Mouse (Mus musculus) forebrain, postnatal 0 days (tissue): ENCODE data around the gene Eif4a1. TPM values are rescaled to one million over a fixed set of nuclear protein-coding genes. Genes with fewer than 3 reads are reported as not detected.

ENCODE experiments used
- ATAC-seq: fragments of 200-750 bp; cut with Nextera tagmentation; 2 replicates; pipeline ENCODE4 v1.8.0; 2017; ENCODE audit warnings: mild to moderate bottlenecking, moderate library complexity
- DNase-seq: peaks from one replicate; pipeline ENCODE4 v3.0.0-alpha.2; 2015
- H3K27ac ChIP-seq: fragments of 300-500 bp; sonication (generic); 2 replicates; pipeline ENCODE4 v1.5.1; 2014; ENCODE audit warnings: low read depth, mild to moderate bottlenecking, antibody characterized with exemption, low read length, moderate library complexity, mixed read lengths
- H3K27me3 ChIP-seq: fragments of 300-500 bp; sonication (generic); 2 replicates; pipeline ENCODE4 v1.6.1; 2014; ENCODE audit warnings: mild to moderate bottlenecking, low read length, mixed read lengths; ENCODE audit not compliant: insufficient read depth
- H3K36me3 ChIP-seq: fragments of 300-500 bp; sonication (generic); 2 replicates; pipeline ENCODE4 v1.6.1; 2014; ENCODE audit warnings: mild to moderate bottlenecking, moderate library complexity; ENCODE audit not compliant: insufficient read depth
- H3K4me1 ChIP-seq: fragments of 300-500 bp; sonication (generic); 2 replicates; pipeline ENCODE4 v1.6.1; 2014; ENCODE audit warnings: antibody characterized with exemption; ENCODE audit not compliant: insufficient read depth
- H3K4me2 ChIP-seq: fragments of 300-500 bp; sonication (generic); 2 replicates; pipeline ENCODE4 v1.6.1; 2014; ENCODE audit warnings: low read depth, mild to moderate bottlenecking, moderate library complexity
- H3K4me3 ChIP-seq: fragments of 300-500 bp; sonication (generic); 2 replicates; pipeline ENCODE4 v1.5.1; 2014; ENCODE audit warnings: low read depth, low read length, mixed read lengths
- H3K9ac ChIP-seq: fragments of 300-500 bp; sonication (generic); 2 replicates; pipeline ENCODE4 v1.6.1; 2014; ENCODE audit warnings: mild to moderate bottlenecking
- H3K9me3 ChIP-seq: fragments of 300-500 bp; sonication (generic); 2 replicates; pipeline ENCODE4 v1.6.1; 2016; ENCODE audit warnings: low read length
- CTCF ChIP-seq: sonication (generic); IDR thresholded peaks from 2 replicates; pipeline ENCODE4 v1.5.1; 2016; ENCODE audit warnings: antibody characterized with exemption, control low read depth, low read depth
- whole genome bisulfite sequencing: fragments of 180-500 bp; shearing (Covaris S2); extraction: QIAGEN DNeasy Blood & Tissue Kit; methylation state at CpG from one replicate; pipeline ENCODE4 v1.1.7; 2014; 5-methylcytosine and 5-hydroxymethylcytosine counted together
- polyA plus RNA-seq: library from polyadenylated mRNA; unstranded; fragments of >200 nt; fragmentation: Nextera tagmentation; extraction: Ambion mirVana; gene quantifications from 2 replicates; pipeline ENCODE4 v1.2.1, GENCODE M21; 2015
- total RNA-seq: library from RNA; depleted of rRNA; stranded (reverse); fragments of >200 nt; gene quantifications from 2 replicates; pipeline ENCODE4 v1.2.3, GENCODE M21; 2014

Gene Eif4a1
- total and polyA plus RNA-seq, 2 experiments from 2014 or later: 614 to 1,003 TPM

GRCm38 (mm10) chr11:69671726-69672124 lies 498 bp downstream of the Eif4a1 start:
- Histone ChIP-seq H3K27ac (peak overlapping the region; percentile 98), H3K4me3 (peak overlapping the region; percentile 100), H3K4me2 (peak overlapping the region; percentile 87), H3K36me3 (peaks cover 65% of the 10 kb centered on the region), H3K27me3 (no peaks in the 10 kb centered on the region), H3K9ac (peak overlapping the region; percentile 99), H3K9me3 (no peaks in the 10 kb centered on the region), H3K4me1 (peaks cover 17% of the 10 kb centered on the region)
- no peak for TF ChIP-seq CTCF
- 2% methylated on average over 41 of the region's 43 CpGs for WGBS
- DNase-seq: no peak
- peak; percentile 3 for ATAC-seq

DNA sequence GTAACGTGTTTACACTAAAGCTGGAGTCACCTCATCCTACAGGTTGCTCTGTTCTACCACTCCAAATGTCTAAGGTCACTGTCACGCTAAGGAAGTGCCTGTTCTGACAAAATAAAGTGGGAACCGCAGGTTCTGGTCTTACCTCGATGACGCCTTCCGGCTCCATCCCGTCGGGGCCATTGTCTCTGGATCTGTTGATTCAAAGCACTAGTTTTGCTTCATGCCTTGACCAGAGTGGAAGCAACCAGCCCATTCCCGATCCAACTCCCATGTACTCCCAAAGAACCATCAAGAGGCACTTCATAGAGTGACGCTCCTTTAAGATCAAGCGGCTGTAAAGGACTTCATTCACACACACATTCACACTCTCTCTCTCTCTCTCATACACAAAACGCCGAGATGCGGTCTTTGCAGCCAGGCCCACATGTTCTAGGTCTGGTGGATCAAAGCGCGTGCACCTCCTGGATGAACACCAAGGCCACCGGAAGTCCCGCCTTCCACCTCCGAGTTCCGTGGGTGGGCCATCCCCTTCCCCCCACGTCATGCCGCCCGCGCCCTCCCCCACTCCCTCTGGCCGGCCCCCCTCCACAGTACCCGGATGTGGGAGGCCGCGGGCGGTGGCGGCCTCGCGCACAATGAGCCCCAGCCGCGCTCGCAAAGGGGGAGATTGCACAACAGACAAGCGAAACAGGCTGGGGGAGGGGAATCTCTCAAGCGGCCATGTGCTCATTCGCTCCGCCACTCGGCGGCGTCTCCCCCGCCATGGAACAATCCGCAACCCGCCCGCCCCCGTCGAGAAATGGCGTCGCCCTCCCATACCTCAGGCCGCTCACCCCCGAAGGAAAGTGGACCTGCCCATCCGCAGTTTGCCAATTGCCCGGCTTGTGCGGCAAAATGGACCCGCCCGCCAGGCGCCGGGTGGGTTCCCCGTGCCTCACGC lies 1.2 kb downstream of the Eif4a1 start:
- DNase-seq (peak; percentile 98), ATAC-seq (peak; percentile 79)
- peak overlapping the region; percentile 100 for H3K4me3 ChIP-seq
- H3K9me3 ChIP-seq: no peaks in the 10 kb centered on the region
- no peaks in the 10 kb centered on the region for H3K27me3 ChIP-seq
- peak overlapping the region; percentile 99 for H3K9ac ChIP-seq
- 2% methylated on average over 60 of the region's 61 CpGs for WGBS
- peak; percentile 36 for TF ChIP-seq CTCF
- peaks cover 17% of the 10 kb centered on the region for H3K4me1 ChIP-seq
- H3K27ac ChIP-seq: peak overlapping the region; percentile 98
- peak overlapping the region; percentile 87 for H3K4me2 ChIP-seq
- H3K36me3 ChIP-seq: peaks cover 65% of the 10 kb centered on the region

DNA sequence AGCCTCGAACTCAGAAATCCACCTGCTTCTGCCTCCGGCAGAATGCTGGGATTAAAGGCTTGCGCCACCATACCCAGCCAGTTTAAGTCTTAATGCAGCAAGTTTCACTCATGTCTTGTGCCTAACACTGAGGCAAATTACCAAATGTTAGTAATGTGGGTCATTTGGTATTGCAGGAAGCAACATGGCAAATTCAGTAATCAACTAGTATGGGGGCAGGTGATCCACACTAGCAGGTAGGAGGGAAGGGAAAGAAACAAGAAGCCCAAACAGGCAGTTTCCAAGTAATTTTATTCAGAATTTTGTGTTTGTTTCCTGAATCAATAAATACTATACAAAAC lies 5.6 kb downstream of the Eif4a1 start:
- ATAC-seq: no peak
- Histone ChIP-seq H3K4me3 (no peak overlapping the region), H3K4me1 (peaks cover 13% of the 10 kb centered on the region), H3K4me2 (no peak overlapping the region), H3K36me3 (peaks cover 62% of the 10 kb centered on the region), H3K27me3 (no peaks in the 10 kb centered on the region), H3K27ac (no peak overlapping the region), H3K9ac (no peak overlapping the region), H3K9me3 (no peaks in the 10 kb centered on the region)
- no peak for DNase-seq
- no peak for TF ChIP-seq CTCF
- 79% methylated on average over 3 of the region's 3 CpGs for WGBS

DNA sequence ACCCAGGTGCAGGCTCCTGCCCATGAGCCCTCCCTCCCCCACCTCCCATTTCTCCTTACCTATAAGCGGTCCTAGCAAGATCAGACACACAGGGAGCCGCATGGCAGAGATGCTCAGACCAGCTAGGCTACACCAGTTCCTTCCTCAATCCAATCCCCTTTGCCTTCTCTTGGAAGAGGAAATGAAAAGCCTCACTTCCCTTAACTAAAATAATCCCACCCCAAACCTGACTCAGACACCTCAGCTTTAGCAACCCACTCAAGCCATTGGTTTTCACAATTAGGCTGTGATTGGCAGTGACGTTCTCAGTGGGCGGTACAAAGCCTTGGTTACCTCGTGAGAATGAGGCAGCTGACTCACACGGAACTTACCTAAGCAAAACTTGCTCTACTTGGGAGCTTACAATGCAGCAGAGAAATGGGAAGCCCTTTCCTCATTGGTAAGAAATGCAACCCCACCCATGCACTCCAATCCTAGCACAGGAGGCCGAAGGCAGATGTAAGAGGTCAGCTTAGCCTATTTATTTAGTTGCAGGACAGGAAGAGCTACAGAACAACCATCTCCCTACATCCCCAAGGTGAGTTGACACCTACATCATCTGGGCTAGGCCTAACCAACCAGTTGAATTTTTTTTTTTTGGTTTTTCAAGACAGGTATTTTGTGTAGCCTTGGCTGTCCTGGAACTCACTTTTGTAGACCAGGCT lies 6.1 kb downstream of the Eif4a1 start, which contains the start of gene Cd68:
Gene Cd68 (minus strand): TSS at position 193 of the 704 bp plus-strand sequence.
- Histone ChIP-seq H3K4me1 (peaks cover 16% of the 10 kb centered on the region), H3K36me3 (peaks cover 62% of the 10 kb centered on the region), H3K27ac (peak within 1 kb of the TSS; percentile 21; the same call in 1 of the 2 replicates), H3K4me2 (no peak within 1 kb of the TSS), H3K9ac (0 out of 2 replicates have a peak within 1 kb of the TSS, but pooled peaks have one; percentile 14), H3K9me3 (no peaks in the 10 kb centered on the region), H3K4me3 (no peak within 1 kb of the TSS), H3K27me3 (no peaks in the 10 kb centered on the region)
- ATAC-seq: no peak
- 30% methylated on average over 7 of the region's 7 CpGs for WGBS
- DNase-seq: peak; percentile 59
- TF ChIP-seq CTCF: no peak

GRCm38 (mm10) chr11:69665457-69665960 lies 6.7 kb downstream of the Eif4a1 start:
- peaks cover 62% of the 10 kb centered on the region for H3K36me3 ChIP-seq
- H3K9ac ChIP-seq: no peak overlapping the region
- ATAC-seq (no peak), DNase-seq (no peak)
- no peak overlapping the region for H3K4me2 ChIP-seq
- no peak for TF ChIP-seq CTCF
- no peaks in the 10 kb centered on the region for H3K9me3 ChIP-seq
- H3K27me3 ChIP-seq: no peaks in the 10 kb centered on the region
- H3K4me3 ChIP-seq: no peak overlapping the region
- H3K4me1 ChIP-seq: peaks cover 15% of the 10 kb centered on the region
- H3K27ac ChIP-seq: peak overlapping the region; percentile 21; the same call in 1 of the 2 replicates
- WGBS: 75% methylated on average over 9 of the region's 9 CpGs

GRCm38 (mm10) chr11:69664841-69665240 lies 7.4 kb downstream of the Eif4a1 start:
- no peaks in the 10 kb centered on the region for H3K9me3 ChIP-seq

More at GRCm38 (mm10) chr11:69664841-69665240, 7.4 kb downstream of the Eif4a1 start:
- Histone ChIP-seq H3K9ac (no peak overlapping the region), H3K36me3 (peaks cover 59% of the 10 kb centered on the region), H3K4me2 (no peak overlapping the region), H3K27me3 (no peaks in the 10 kb centered on the region), H3K4me3 (no peak overlapping the region), H3K4me1 (peaks cover 8% of the 10 kb centered on the region), H3K27ac (no peak overlapping the region)
- ATAC-seq (no peak), DNase-seq (no peak)
- 95% methylated on average over 7 of the region's 7 CpGs for WGBS
- no peak for TF ChIP-seq CTCF
